Mouse (Mus musculus) heart, postnatal 0 days (tissue): ENCODE measurements around the gene BC055324. TPM values are rescaled to one million over a fixed set of nuclear protein-coding genes. Genes with fewer than 3 reads are reported as not detected.

Source experiments
- ATAC-seq: fragments of 200-750 bp; cut with Nextera tagmentation; 2 replicates; pipeline ENCODE4 v1.8.0; 2017; ENCODE audit warnings: low read depth, moderate number of reproducible peaks, moderate library complexity; ENCODE audit not compliant: insufficient read depth
- DNase-seq: peaks from one replicate; pipeline ENCODE4 v3.0.0-alpha.2; 2016; ENCODE audit warnings: low spot score
- H3K27ac ChIP-seq: fragments of 300-500 bp; sonication (generic); 2 replicates; pipeline ENCODE4 v1.5.1; 2014; ENCODE audit warnings: low read depth, mild to moderate bottlenecking
- H3K27me3 ChIP-seq: fragments of 300-500 bp; sonication (generic); 2 replicates; pipeline ENCODE4 v1.6.1; 2014; ENCODE audit warnings: low read length, mixed read lengths; ENCODE audit not compliant: control insufficient read depth, insufficient read depth
- H3K36me3 ChIP-seq: fragments of 300-500 bp; sonication (generic); replicated peaks from 2 replicates; pipeline ENCODE4 v1.6.1; 2014; ENCODE audit warnings: low read length, mixed read lengths; ENCODE audit not compliant: control insufficient read depth, insufficient read depth
- H3K4me1 ChIP-seq: fragments of 300-500 bp; sonication (generic); 2 replicates; pipeline ENCODE4 v1.6.1; 2014; ENCODE audit warnings: antibody characterized with exemption; ENCODE audit not compliant: control insufficient read depth, insufficient read depth
- H3K4me2 ChIP-seq: fragments of 300-500 bp; sonication (generic); 2 replicates; pipeline ENCODE4 v1.6.1; 2014; ENCODE audit warnings: low read depth, mild to moderate bottlenecking, low read length, moderate library complexity
- H3K4me3 ChIP-seq: fragments of 300-500 bp; sonication (generic); 2 replicates; pipeline ENCODE4 v1.5.1; 2014; ENCODE audit warnings: low read depth, low read length
- H3K9ac ChIP-seq: fragments of 300-500 bp; sonication (generic); replicated peaks from 2 replicates; pipeline ENCODE4 v1.6.1; 2014; ENCODE audit warnings: low read depth, low read length, mixed read lengths
- H3K9me3 ChIP-seq: fragments of 300-500 bp; sonication (generic); replicated peaks from 2 replicates; pipeline ENCODE4 v1.6.1; 2016; ENCODE audit warnings: low read length; ENCODE audit not compliant: control insufficient read depth
- CTCF ChIP-seq: IDR thresholded peaks from 2 replicates; pipeline ENCODE4 v1.5.1; 2016; ENCODE audit warnings: antibody characterized with exemption, control low read depth, low read depth
- EP300 ChIP-seq: IDR thresholded peaks from 2 replicates; pipeline ENCODE4 v1.6.1; 2016; ENCODE audit warnings: antibody characterized with exemption, low read depth
- WGBS: fragments of 180-500 bp; shearing (Covaris S2); extraction: QIAGEN DNeasy Blood & Tissue Kit; methylation state at CpG from one replicate; pipeline ENCODE4 v1.1.7; 2014; 5-methylcytosine and 5-hydroxymethylcytosine counted together
- polyA plus RNA-seq: library from polyadenylated mRNA; unstranded; fragments of >200 nt; fragmentation: Nextera tagmentation; extraction: Ambion mirVana; gene quantifications from 2 replicates; pipeline ENCODE4 v1.2.1, GENCODE M21; 2015
- total RNA-seq: library from RNA; depleted of rRNA; stranded (reverse); fragments of >200 nt; gene quantifications from 2 replicates; pipeline ENCODE4 v1.2.3, GENCODE M21; 2014; ENCODE audit warnings: low replicate concordance

Gene BC055324
- total and polyA plus RNA-seq, 2 experiments from 2014 or later: 3.6 to 5.6 TPM

- WGBS: 90% methylated on average over 11 of the region's 11 CpGs
- Histone ChIP-seq H3K9ac (no peak overlapping the region), H3K4me1 (no peaks in the 10 kb centered on the region), H3K36me3 (peaks cover 4% of the 10 kb centered on the region; the same call in 1 of the 2 replicates), H3K4me2 (no peak overlapping the region), H3K27ac (no peak overlapping the region), H3K9me3 (no peaks in the 10 kb centered on the region), H3K27me3 (no peaks in the 10 kb centered on the region), H3K4me3 (no peak overlapping the region)
- TF ChIP-seq CTCF (no peak), EP300 (no peak)
- ATAC-seq: no peak
- no peak for DNase-seq
Observed at GRCm38 (mm10) chr1:163911981-163912380, 82.6 kb downstream of the BC055324 start.

- 86% methylated on average over 9 of the region's 9 CpGs for WGBS
- TF ChIP-seq CTCF (no peak), EP300 (no peak)
- no peak for ATAC-seq
Observed at GRCm38 (mm10) chr1:163910785-163911184, 83.8 kb downstream of the BC055324 start.

GRCm38 (mm10) chr1:163910343-163910742, 84.3 kb downstream of the BC055324 start:
- Histone ChIP-seq H3K9ac (no peak overlapping the region), H3K4me2 (no peak overlapping the region), H3K4me1 (no peaks in the 10 kb centered on the region), H3K27ac (no peak overlapping the region), H3K9me3 (no peaks in the 10 kb centered on the region), H3K36me3 (no peaks in the 10 kb centered on the region), H3K4me3 (no peak overlapping the region), H3K27me3 (no peaks in the 10 kb centered on the region)
- WGBS: 6% methylated on average over 2 of the region's 2 CpGs
- TF ChIP-seq EP300 (no peak), CTCF (peak; percentile 78)
- ATAC-seq: 0 out of 2 replicates have a peak, but pooled peaks have one; percentile 47
- DNase-seq: peak; percentile 69

More at GRCm38 (mm10) chr1:163910785-163911184, 83.8 kb downstream of the BC055324 start:
- no peaks in the 10 kb centered on the region for H3K36me3 ChIP-seq
- H3K4me3 ChIP-seq: no peak overlapping the region
- H3K4me1 ChIP-seq: no peaks in the 10 kb centered on the region
- no peak overlapping the region for H3K27ac ChIP-seq
- DNase-seq: no peak
- no peak overlapping the region for H3K9ac ChIP-seq
- no peaks in the 10 kb centered on the region for H3K27me3 ChIP-seq
- H3K9me3 ChIP-seq: no peaks in the 10 kb centered on the region
- no peak overlapping the region for H3K4me2 ChIP-seq

GRCm38 (mm10) chr1:163908389-163908788, 86.2 kb downstream of the BC055324 start:
- Histone ChIP-seq H3K4me1 (no peaks in the 10 kb centered on the region), H3K27ac (no peak overlapping the region), H3K36me3 (no peaks in the 10 kb centered on the region), H3K4me2 (no peak overlapping the region), H3K9me3 (no peaks in the 10 kb centered on the region), H3K27me3 (no peaks in the 10 kb centered on the region), H3K9ac (no peak overlapping the region), H3K4me3 (no peak overlapping the region)
- TF ChIP-seq CTCF (no peak), EP300 (no peak)
- WGBS: 21% methylated on average over 11 of the region's 11 CpGs
- ATAC-seq (no peak), DNase-seq (no peak)

- Histone ChIP-seq H3K9ac (no peak overlapping the region), H3K27ac (no peak overlapping the region), H3K4me1 (no peaks in the 10 kb centered on the region), H3K9me3 (no peaks in the 10 kb centered on the region), H3K36me3 (no peaks in the 10 kb centered on the region), H3K27me3 (no peaks in the 10 kb centered on the region), H3K4me2 (no peak overlapping the region), H3K4me3 (no peak overlapping the region)
- no peak for DNase-seq
- WGBS: 67% methylated on average over 4 of the region's 4 CpGs
- TF ChIP-seq CTCF: no peak
- TF ChIP-seq EP300: no peak
- ATAC-seq: no peak
Observed at GRCm38 (mm10) chr1:163907007-163907811, 87.4 kb downstream of the BC055324 start.
